ENCODE assay signal across 19 mouse cellular contexts in the genomic region with DNA sequence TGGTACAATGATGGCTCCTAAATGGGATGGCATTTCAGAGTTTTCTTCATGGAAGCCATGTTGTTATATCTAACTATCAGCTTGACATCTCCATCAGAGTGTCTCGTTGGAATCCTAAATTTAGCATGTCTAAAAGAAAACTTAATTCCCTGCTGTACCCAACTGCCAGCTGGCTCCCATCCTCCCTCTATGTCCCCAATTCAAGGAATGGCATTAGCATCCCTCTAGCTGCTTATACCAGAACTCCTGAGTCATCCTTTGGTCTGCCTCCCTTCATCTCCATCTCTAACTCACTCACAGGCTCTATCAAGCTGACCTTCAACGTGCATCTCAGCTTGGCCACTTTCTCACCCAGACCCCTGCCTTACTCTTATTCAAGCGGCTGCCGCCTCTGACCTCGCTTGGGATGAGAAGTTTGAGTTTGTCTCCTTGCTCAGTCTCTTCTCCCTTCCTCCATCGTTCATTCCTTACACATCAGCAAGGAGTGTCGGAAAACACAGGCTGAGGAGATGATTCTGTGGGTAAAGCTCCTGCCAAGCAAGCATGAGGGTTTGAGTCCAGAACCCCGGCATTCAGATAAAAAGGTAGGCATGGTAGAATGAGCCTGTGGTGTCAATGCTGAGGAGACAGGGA.
DNase-seq lines count a peak whose midpoint lies in the region; TF ChIP-seq lines count a peak whose summit lies in the region.
"Had no signal": no experiment of that assay in that cellular context is flagged by ENCODE, and none has a peak within 500 bp of the region (broad histone marks: within the 10 kb centered on the region; RNA-seq: fewer than 3 reads in every experiment).

No protein-coding gene starts in this region.

- DNase-seq in heart, adult 11 months = peak; percentile 68
- DNase-seq in heart, postnatal 14 days = no peak
- no peak for DNase-seq in left cerebral cortex, adult 2 months (ENCODE audit: extremely low spot score in 1 of 2, low spot score in 2 of 2)
- DNase-seq in left cerebral cortex, adult 8-10 months (ENCODE audit: low spot score in 2 of 2) = no peak
- no peak for DNase-seq in ovary, postnatal 36 days (ENCODE audit: low spot score)
- DNase-seq: adrenal gland, adult 2 months; adrenal gland, postnatal 25 days; cerebellum, adult 2 months; cerebellum, postnatal 10 days; embryo, embryonic 11 days; gastrocnemius, postnatal 14 days; heart, postnatal 36 days had no signal

- H3K4me1 ChIP-seq in cortical plate, adult 2 months (ENCODE audit: control insufficient read depth, insufficient read depth, low read length) = peaks cover 2% of the 10 kb centered on the region; the same call in 1 of the 2 replicates
- H3K4me1 ChIP-seq: embryonic facial prominence, embryonic 15.5 days; forebrain, embryonic 10.5 days; forebrain, embryonic 15.5 days; heart, embryonic 12.5 days; hindbrain, embryonic 15.5 days had no signal

- peak overlapping the region; percentile 53 for H3K27ac ChIP-seq in left cerebral cortex, adult 2 months
- H3K27ac ChIP-seq in cortical plate, adult 2 months (ENCODE audit: insufficient read depth, low read length) = peak overlapping the region; percentile 84
- H3K27ac ChIP-seq: embryonic facial prominence, embryonic 15.5 days; forebrain, embryonic 10.5 days; forebrain, embryonic 15.5 days; hindbrain, embryonic 15.5 days had no signal

- TF ChIP-seq CTCF in left cerebral cortex, adult 2 months (IDR thresholded peaks at IDR 0.05) = no peak
- no peak for TF ChIP-seq CTCF in cortical plate, adult 2 months (IDR thresholded peaks at IDR 0.05; ENCODE audit: extremely low read depth, insufficient read depth, low read length)

- intact Hi-C loops in heart, postnatal 14 days (cut with DNase I) = no loop called here
- intact Hi-C loops in left cerebral cortex, adult 2 months (cut with DNase I) = no loop called here

- TF ChIP-seq POLR2A in cortical plate, adult 2 months (IDR thresholded peaks at IDR 0.05; ENCODE audit: extremely low read depth, insufficient read depth, low read length) = no peak

- H3K4me3 ChIP-seq in left cerebral cortex, adult 2 months = no peak overlapping the region
- H3K4me3 ChIP-seq in cortical plate, adult 2 months (ENCODE audit: insufficient read depth, low read length) = no peak overlapping the region
- H3K4me3 ChIP-seq: embryonic facial prominence, embryonic 15.5 days; erythroblast, embryonic 14.5 days; forebrain, embryonic 10.5 days; forebrain, embryonic 15.5 days; heart, embryonic 12.5 days; hindbrain, embryonic 15.5 days had no signal
